Mouse (Mus musculus) megakaryocyte-erythroid progenitor cell, adult 5-6 weeks (primary cell): ENCODE data around the gene Gstm3. TPM values are rescaled to one million over a fixed set of nuclear protein-coding genes. Genes with fewer than 3 reads are reported as not detected.

Source experiments
- ATAC-seq: replicated peaks from 2 replicates; pipeline ENCODE4 v1.8.0; 2016; ENCODE audit warnings: mild to moderate bottlenecking, inconsistent platforms; ENCODE audit not compliant: severe bottlenecking, poor library complexity, low FRiP score, low TSS enrichment
- total RNA-seq, 2 experiments: library from RNA; stranded (forward) in 1 of 2; stranded (reverse) in 1 of 2; fragments of 200-1000, 215-1000 nt in 1 of 2; fragments of >200 nt in 1 of 2; fragmentation: Nextera tagmentation in 1 of 2; gene quantifications; 2 replicates each; pipeline ENCODE4 v1.2.3; 2014 to 2017

Gstm3 gene
- total RNA-seq, 2 experiments from 2014 or later, result not detected

DNA sequence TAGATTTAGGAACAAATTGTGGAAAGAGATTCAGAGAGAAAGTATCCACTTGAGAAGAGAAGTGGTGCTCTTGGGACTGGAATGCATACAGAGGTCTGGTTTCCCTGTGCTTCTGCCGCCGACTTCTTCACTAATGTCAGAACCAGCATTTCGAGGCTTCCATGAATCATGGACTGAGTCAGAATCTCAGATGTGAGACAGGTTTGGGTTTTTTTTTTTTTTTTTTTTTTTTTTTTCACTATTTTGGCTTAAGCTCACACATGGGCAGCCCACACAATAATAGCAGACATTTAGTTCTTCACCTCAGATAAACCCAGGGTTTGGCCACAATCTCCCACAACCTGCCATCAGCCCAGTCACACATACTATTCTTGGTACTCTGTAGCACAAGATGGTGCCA, 33.8 kb downstream of the Gstm3 start:
- no peak for ATAC-seq

DNA sequence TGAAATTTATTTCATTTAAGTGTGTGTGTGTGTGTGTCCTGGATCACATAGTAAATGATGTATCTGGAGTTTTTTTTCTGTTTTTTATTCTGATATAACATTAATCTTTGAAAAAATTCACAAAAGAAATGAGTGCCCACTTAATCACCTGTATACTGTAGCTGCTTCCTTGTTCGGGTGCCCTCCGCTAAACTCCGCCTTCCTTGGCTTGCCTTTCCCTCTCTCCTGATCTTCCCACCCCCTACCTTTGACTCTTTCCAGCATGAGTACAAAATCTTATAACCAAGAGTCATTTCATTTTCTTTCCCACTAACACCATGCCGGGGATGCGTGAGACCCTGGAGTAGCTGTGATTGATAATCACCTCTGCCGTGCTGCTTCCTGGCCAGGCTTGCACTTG, 37.0 kb downstream of the Gstm3 start:
- ATAC-seq, result no peak

DNA sequence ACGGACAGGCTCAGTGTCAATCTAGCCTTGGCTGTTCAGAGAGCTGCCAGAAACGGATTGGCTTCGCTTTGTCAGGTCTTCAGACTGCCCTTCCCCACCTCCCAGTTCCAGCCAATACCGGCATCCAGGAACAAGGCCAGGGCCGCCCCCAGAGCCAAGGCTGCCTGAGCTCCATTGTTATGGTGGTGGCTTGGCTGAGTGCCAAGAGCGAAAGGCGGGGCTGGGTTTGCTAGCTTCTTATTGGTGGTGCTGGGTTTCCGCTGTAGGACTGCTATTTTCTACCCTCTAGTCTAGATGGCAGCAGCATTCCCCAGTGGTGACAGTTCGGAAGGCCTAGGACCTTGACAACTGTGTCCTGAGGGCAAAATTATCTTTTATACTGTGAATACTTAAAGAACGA, 37.4 kb downstream of the Gstm3 start, which contains the start of gene Gstm7:
Gene Gstm7 (minus strand): TSS at position 148 of the 400 bp plus-strand sequence.
- ATAC-seq, result peak; percentile 95

DNA sequence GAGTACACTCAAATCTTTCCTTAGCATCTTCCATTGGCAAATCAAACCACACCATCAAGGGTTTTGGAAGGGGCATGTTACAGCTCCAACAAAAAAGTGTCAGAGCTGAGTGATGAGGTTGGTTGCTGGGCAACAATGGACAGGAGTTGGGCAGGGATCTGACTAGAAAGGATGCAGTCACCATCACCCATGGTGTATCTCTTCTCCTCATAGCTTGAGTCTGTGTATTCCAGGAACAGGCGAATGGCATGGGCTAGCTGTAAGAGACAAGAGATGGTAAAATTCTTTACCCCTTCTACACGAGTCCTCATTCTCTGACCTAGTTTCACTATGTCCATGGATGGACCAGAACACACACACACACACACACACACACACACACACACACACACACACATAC, 37.9 kb downstream of the Gstm3 start:
- ATAC-seq, result no peak

DNA sequence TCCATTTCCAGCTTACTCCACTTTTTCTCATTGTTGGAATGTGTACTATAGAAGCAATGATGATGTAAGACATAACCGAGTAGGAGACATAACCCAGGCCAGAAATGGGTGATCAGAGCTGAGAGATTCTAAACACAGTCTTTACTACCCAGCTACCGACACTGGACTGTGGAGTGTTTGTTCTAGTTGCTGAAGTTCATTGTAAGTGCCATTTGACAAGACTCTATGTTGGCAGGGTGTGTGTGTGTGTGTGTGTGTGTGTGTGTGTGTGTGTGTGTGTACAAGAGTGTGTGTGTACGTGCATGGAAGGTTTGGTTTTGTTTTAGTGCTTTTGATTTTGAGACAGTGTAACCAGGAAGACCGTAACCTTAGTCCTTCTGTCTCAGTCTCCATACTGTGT, 39.4 kb downstream of the Gstm3 start:
- ATAC-seq, result no peak

DNA sequence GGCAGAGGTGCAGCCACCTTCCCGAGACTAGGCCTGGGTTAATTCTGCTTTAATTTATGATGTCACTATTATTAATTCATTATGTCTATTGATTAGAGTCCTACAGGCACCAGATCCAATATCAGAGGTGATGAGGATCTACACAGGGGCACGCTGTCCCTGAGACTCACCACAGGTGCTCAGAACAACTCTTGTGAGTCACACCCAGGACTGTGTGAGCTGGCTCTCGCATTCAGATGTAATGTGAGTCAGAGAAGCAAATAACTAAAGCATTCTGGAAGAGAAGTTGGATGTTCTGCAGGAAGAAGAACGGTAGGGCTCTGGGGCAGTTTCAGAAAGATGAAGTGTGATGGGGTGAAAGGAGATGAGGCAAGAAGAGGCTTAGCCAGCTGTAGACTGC, 39.8 kb downstream of the Gstm3 start:
- no peak for ATAC-seq

DNA sequence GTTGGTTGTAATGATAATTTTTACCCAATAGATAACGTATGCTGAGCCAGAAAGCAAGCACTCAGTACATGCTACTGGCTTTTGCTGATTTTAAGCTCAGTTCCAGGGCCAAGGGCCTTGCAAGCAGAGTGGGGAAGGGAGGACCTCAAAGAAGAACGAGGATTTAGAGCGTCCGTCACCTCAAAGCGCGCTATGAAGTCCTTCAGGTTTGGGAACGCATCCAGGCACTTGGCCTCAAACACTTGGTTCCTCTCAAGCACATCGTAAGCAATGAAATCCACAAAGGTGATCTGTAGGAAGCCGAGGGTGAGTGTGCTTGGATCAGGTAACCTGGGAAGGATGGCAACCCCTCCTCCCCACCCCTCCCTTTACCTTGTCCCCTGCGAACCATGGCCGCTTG, 40.4 kb downstream of the Gstm3 start:
- no peak for ATAC-seq

DNA sequence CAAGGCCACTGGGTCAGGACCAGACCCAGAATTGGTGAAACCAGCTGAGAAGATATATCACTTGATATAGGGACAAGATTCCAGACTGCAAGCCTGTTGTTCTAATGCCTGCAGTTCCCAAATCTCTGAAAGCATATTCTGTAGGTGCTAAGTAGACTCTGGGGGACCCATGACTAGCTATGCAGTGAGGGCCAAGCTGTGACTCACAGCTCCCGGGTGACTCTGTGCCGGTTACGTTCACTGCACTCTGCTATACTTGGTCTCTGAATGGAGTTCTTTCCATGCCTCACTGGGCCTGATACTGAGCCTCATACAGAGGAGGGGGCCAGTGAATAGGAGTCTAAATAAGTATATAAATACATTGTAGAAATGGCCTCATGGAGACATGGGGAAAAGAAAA, 41.2 kb downstream of the Gstm3 start:
- ATAC-seq, result no peak

DNA sequence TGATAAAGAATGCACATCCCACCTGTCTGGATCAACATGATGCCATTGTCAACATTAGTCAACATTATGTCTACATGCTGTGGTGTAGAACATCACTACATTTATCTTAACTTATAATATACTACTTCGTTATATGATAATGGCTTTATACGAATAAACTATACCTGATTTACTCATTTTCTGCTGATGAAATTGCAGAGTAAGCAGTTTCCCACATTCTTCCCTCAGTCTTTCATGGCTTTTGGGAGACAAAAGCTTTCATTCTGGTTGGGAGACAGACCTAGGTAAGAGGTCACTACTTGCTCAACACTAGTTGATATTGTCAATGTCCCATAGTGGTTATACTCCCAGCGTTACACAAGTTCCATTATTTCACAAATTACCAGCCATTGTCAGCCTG, 43.7 kb downstream of the Gstm3 start:
- ATAC-seq, result no peak

DNA sequence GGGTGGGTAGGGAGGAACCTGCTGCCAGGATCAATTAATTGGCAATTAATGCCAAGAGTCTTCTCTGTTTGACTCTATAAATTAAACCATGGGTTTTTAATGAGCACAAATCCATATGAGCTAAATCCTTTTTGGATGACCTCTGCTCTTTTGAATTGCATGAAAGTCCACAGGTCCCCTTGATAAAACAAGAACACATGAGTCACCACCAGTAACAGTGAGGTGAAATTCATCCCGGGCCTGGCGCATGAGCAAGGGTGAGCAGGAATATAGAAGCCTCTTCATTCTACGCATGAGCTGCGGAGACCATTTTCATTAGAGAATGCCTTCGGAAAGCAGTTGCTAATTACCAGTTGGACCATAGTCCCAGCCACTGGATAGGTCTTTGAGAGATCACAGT, 48.7 kb downstream of the Gstm3 start:
- ATAC-seq, result no peak

DNA sequence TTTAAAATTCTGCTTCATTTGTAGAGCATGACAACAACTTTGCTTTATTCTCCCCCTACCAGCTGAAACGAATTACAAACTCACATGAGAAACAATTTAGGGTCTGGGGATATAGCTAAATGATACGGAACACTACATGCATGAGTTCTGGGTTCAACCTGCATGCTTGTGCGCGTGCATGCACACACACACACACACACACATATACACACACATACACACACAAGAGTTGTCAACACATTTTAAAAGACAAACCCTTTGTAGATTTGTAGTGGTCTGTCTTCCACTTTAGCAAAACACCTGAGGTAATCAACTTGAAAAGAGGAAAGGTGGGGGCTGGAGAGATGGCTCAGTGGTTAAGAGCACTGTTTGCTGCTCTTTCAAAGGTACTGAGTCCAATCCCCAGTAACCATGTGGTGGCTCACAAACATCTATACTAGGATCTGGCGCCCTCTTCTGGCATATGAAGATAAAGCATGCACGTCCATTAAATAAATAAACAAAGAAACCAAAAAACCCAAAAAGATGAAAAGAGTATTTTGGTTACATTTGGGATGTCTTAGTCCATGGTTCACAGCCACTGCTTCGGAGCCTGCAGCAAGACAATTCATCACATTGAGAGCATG, 51.2 kb downstream of the Gstm3 start:
- ATAC-seq, result peak; percentile 78

DNA sequence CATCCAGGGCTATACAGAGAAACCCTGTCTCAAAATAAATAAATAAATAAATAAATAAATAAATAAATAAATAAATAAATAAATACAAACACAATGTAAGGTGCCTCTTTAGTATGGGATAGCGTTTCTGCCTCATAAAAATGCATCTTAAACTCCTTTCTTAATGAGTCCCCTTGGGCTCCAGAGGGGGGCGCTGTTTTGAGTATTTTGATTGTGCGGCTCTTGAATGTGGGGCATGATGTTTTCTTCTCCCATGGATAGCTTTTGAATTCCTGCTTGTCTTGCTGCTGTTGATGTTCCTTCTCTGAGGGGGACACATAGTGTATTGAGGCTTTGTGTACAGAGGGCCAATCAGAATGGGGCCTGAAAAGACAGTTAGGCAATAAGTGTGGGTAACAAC, 52.0 kb downstream of the Gstm3 start:
- peak; percentile 57; the same call in 1 of the 2 replicates for ATAC-seq

DNA sequence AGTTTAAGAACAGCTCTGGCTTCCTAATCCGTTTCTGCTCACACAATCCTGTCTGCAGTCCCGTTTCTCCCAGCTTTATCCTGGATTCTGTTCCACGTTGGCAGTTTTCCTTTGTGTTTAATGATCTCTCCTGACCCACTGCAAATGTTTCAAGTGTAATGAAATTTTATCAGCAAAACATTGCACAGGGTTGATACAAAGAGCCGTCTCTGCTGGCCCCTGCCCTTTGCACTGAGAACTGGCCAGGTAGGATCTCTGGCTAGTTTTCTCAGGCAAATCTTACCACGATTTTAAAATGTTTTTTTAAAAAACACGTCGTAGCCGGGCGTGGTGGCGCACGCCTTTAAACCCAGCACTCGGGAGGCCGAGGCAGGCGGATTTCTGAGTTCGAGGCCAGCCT, 52.4 kb downstream of the Gstm3 start:
- no peak for ATAC-seq

Other genes with a start within 250 kb of the Gstm3 start
- gene Csf1, start 208.8 kb downstream of the Gstm3 start, total RNA-seq (2014; fragmentation: Nextera tagmentation), result 0.35 TPM in 1 of 2 replicates, not detected in the other
- gene Csf1, start 208.8 kb downstream of the Gstm3 start, total RNA-seq (2017), result 0.50 TPM in 1 of 2 replicates, not detected in the other
- not detected in 2 replicates for gene Eps8l3, start 92.1 kb downstream of the Gstm3 start, total RNA-seq (2014; fragmentation: Nextera tagmentation)
- not detected in 2 replicates for gene Eps8l3, start 92.1 kb downstream of the Gstm3 start, total RNA-seq (2017)
- gene Gstm5, start 73.5 kb downstream of the Gstm3 start, total RNA-seq (2014; fragmentation: Nextera tagmentation), result 233 and 255 TPM in 2 replicates
- gene Gstm5, start 73.5 kb downstream of the Gstm3 start, total RNA-seq (2017), result 231 and 241 TPM in 2 replicates
- 0.62 and 6.3 TPM in 2 replicates for gene Gstm7, start 37.5 kb downstream of the Gstm3 start, total RNA-seq (2014; fragmentation: Nextera tagmentation)
- gene Gstm7, start 37.5 kb downstream of the Gstm3 start, total RNA-seq (2017), result 1.9 TPM in 1 of 2 replicates, not detected in the other
- not detected in 2 replicates for gene Gstm6, start 25.5 kb downstream of the Gstm3 start, total RNA-seq (2014; fragmentation: Nextera tagmentation)
- not detected in 2 replicates for gene Gstm6, start 25.5 kb downstream of the Gstm3 start, total RNA-seq (2017)
- gene Gstm2, start 17.2 kb upstream of the Gstm3 start, total RNA-seq (2014; fragmentation: Nextera tagmentation), result not detected in 2 replicates
- 1.5 and 2.6 TPM in 2 replicates for gene Gstm2, start 17.2 kb upstream of the Gstm3 start, total RNA-seq (2017)
- gene Gstm1, start 48.7 kb upstream of the Gstm3 start, total RNA-seq (2014; fragmentation: Nextera tagmentation), result 9.1 and 18.8 TPM in 2 replicates
- 8.4 and 14.7 TPM in 2 replicates for gene Gstm1, start 48.7 kb upstream of the Gstm3 start, total RNA-seq (2017)
- gene Gstm4, start 75.6 kb upstream of the Gstm3 start, total RNA-seq (2014; fragmentation: Nextera tagmentation), result 2.8 and 3.6 TPM in 2 replicates
- 1.7 and 2.9 TPM in 2 replicates for gene Gstm4, start 75.6 kb upstream of the Gstm3 start, total RNA-seq (2017)
- gene Ampd2, start 117.4 kb upstream of the Gstm3 start, total RNA-seq (2014; fragmentation: Nextera tagmentation), result 56.9 and 63.8 TPM in 2 replicates
- gene Ampd2, start 117.4 kb upstream of the Gstm3 start, total RNA-seq (2017), result 23.8 and 41.6 TPM in 2 replicates
- gene Gnat2, start 123.5 kb upstream of the Gstm3 start, total RNA-seq (2014; fragmentation: Nextera tagmentation), result 0.64 TPM in 1 of 2 replicates, not detected in the other
- 1.7 TPM in 1 of 2 replicates, not detected in the other for gene Gnat2, start 123.5 kb upstream of the Gstm3 start, total RNA-seq (2017)
- 59.5 and 66.7 TPM in 2 replicates for gene Gnai3, start 176.9 kb upstream of the Gstm3 start, total RNA-seq (2014; fragmentation: Nextera tagmentation)
- gene Gnai3, start 176.9 kb upstream of the Gstm3 start, total RNA-seq (2017), result 114 and 126 TPM in 2 replicates
- not detected in 2 replicates for gene Gpr61, start 185.6 kb upstream of the Gstm3 start, total RNA-seq (2014; fragmentation: Nextera tagmentation)
- gene Gpr61, start 185.6 kb upstream of the Gstm3 start, total RNA-seq (2017), result not detected in 2 replicates
- gene Amigo1, start 217.1 kb upstream of the Gstm3 start, total RNA-seq (2014; fragmentation: Nextera tagmentation), result 1.3 and 2.3 TPM in 2 replicates
- gene Amigo1, start 217.1 kb upstream of the Gstm3 start, total RNA-seq (2017), result 0.66 and 1.9 TPM in 2 replicates
- gene Cyb561d1, start 231.9 kb upstream of the Gstm3 start, total RNA-seq (2014; fragmentation: Nextera tagmentation), result 3.8 and 5.0 TPM in 2 replicates
- gene Cyb561d1, start 231.9 kb upstream of the Gstm3 start, total RNA-seq (2017), result 3.5 and 4.6 TPM in 2 replicates
- 8.3 and 12.1 TPM in 2 replicates for gene Atxn7l2, start 241.7 kb upstream of the Gstm3 start, total RNA-seq (2014; fragmentation: Nextera tagmentation)
- 1.9 and 3.2 TPM in 2 replicates for gene Atxn7l2, start 241.7 kb upstream of the Gstm3 start, total RNA-seq (2017)